Mouse (Mus musculus) myocyte (in vitro differentiated cells): Measurements from ENCODE around the gene Galc. TPM values are rescaled to one million over a fixed set of nuclear protein-coding genes. Genes with fewer than 3 reads are reported as not detected.

Source experiments
- H3K27me3 ChIP-seq: one replicate; pipeline ENCODE4 v1.6.1; 2011; ENCODE audit not compliant: control insufficient read depth, insufficient read depth, insufficient read length
- H3K36me3 ChIP-seq: one replicate; pipeline ENCODE4 v1.6.1; 2011; ENCODE audit not compliant: control insufficient read depth, insufficient read depth
- H3K4me2 ChIP-seq: one replicate; pipeline ENCODE4 v1.6.1; 2011; ENCODE audit warnings: low read depth, control low read depth
- H3K4me3 ChIP-seq: one replicate; pipeline ENCODE4 v1.5.1; 2011; ENCODE audit warnings: mild to moderate bottlenecking, control low read depth, moderate library complexity
- H3K79me2 ChIP-seq: one replicate; pipeline ENCODE4 v1.6.1; 2011; ENCODE audit not compliant: control insufficient read depth, insufficient read depth
- H3ac ChIP-seq: one replicate; pipeline ENCODE4 v1.6.1; 2011; ENCODE audit not compliant: control insufficient read depth, insufficient read length
- CEBPB ChIP-seq: IDR thresholded peaks from 2 replicates; pipeline ENCODE4 v1.6.1; 2011; ENCODE audit warnings: mild to moderate bottlenecking, moderate library complexity; ENCODE audit not compliant: poor library complexity, insufficient read depth, severe bottlenecking
- E2F4 ChIP-seq: IDR thresholded peaks from one replicate; pipeline ENCODE4 v1.6.1; 2011; ENCODE audit warnings: mild to moderate bottlenecking, control low read depth, moderate library complexity; ENCODE audit not compliant: insufficient read depth
- MAX ChIP-seq: IDR thresholded peaks from one replicate; pipeline ENCODE4 v1.6.1; 2011; ENCODE audit warnings: low read depth, mild to moderate bottlenecking, control low read depth
- MYOD1 ChIP-seq, 3 experiments: IDR thresholded peaks; one replicate each; pipeline ENCODE4 v1.6.1; 2011; ENCODE audit warnings: control low read depth in 2 of 3, low read depth in 2 of 3, mild to moderate bottlenecking in 2 of 3, moderate library complexity in 1 of 3; ENCODE audit not compliant: insufficient read length in 2 of 3, control insufficient read depth in 1 of 3
- MYOG ChIP-seq, 3 experiments: IDR thresholded peaks; one replicate each; pipeline ENCODE4 v1.6.1; 2011; ENCODE audit warnings: control low read depth in 2 of 3, low read depth in 2 of 3, mild to moderate bottlenecking in 2 of 3; ENCODE audit not compliant: insufficient read length in 2 of 3, control insufficient read depth in 1 of 3, insufficient read depth in 1 of 3
- POLR2A ChIP-seq: IDR thresholded peaks from one replicate; pipeline ENCODE4 v1.6.1; 2011; ENCODE audit warnings: low read depth, mild to moderate bottlenecking, control low read depth, moderate library complexity; ENCODE audit not compliant: insufficient read length
- POLR2AphosphoS2 ChIP-seq: IDR thresholded peaks from one replicate; pipeline ENCODE4 v1.6.1; 2011; ENCODE audit warnings: low read depth, control low read depth; ENCODE audit not compliant: insufficient read length
- REST ChIP-seq: IDR thresholded peaks from one replicate; pipeline ENCODE4 v1.6.1; 2011; ENCODE audit warnings: mild to moderate bottlenecking, control low read depth, moderate library complexity; ENCODE audit not compliant: insufficient read depth, insufficient read length
- SRF ChIP-seq: IDR thresholded peaks from one replicate; pipeline ENCODE4 v1.6.1; 2011; ENCODE audit warnings: low read depth; ENCODE audit not compliant: control insufficient read depth, insufficient read length
- TCF12 ChIP-seq: IDR thresholded peaks from one replicate; pipeline ENCODE4 v1.6.1; 2011; ENCODE audit warnings: mild to moderate bottlenecking, control low read depth; ENCODE audit not compliant: poor library complexity, insufficient read depth, severe bottlenecking
- TCF3 ChIP-seq: IDR thresholded peaks from one replicate; pipeline ENCODE4 v1.6.1; 2011; ENCODE audit warnings: low read depth, control low read depth; ENCODE audit not compliant: insufficient read length
- USF1 ChIP-seq: IDR thresholded peaks from one replicate; pipeline ENCODE4 v1.6.1; 2011; ENCODE audit warnings: low read depth, mild to moderate bottlenecking, control low read depth, moderate library complexity
- polyA plus RNA-seq: library from polyadenylated mRNA; unstranded; fragments of >200 nt; fragmentation: generic; extraction: Trizol; gene quantifications from one replicate; pipeline ENCODE4 v1.2.1, GENCODE M21; 2012; ENCODE audit warnings: missing spikeins

The Galc gene
- polyA plus RNA-seq, 1 experiment, result 6.6 TPM

- H3K79me2 ChIP-seq, result no peaks in the 10 kb centered on the region
- no peak overlapping the region for H3K4me3 ChIP-seq
- no peak overlapping the region for H3ac ChIP-seq
- H3K36me3 ChIP-seq, result no peaks in the 10 kb centered on the region
- no peaks in the 10 kb centered on the region for H3K27me3 ChIP-seq
- TF ChIP-seq MAX (no peak), CEBPB (no peak), MYOD1 (IDR thresholded peaks at IDR 0.05; ENCODE audit: control insufficient read depth in 1 of 3, insufficient read length in 2 of 3, low read depth in 2 of 3) (no peak), POLR2AphosphoS2 (no peak), POLR2A (no peak), TCF3 (no peak), SRF (no peak), E2F4 (no peak), MYOG (IDR thresholded peaks at IDR 0.05; ENCODE audit: control insufficient read depth in 1 of 3, insufficient read depth in 1 of 3, insufficient read length in 2 of 3, low read depth in 2 of 3) (no peak), USF1 (no peak), REST (no peak), TCF12 (no peak)
- H3K4me2 ChIP-seq, result no peak overlapping the region
Observed at GRCm38 (mm10) chr12:98255373-98255995, 3.8 kb downstream of the Galc start.

GRCm38 (mm10) chr12:98252417-98252816 lies 6.8 kb downstream of the Galc start:
- TF ChIP-seq USF1, result no peak
- no peak for TF ChIP-seq MYOD1 (IDR thresholded peaks at IDR 0.05; ENCODE audit: control insufficient read depth in 1 of 3, insufficient read length in 2 of 3, low read depth in 2 of 3)
- TF ChIP-seq MAX, result no peak
- Histone ChIP-seq H3K27me3 (no peaks in the 10 kb centered on the region), H3K36me3 (no peaks in the 10 kb centered on the region), H3K4me2 (no peak overlapping the region), H3ac (no peak overlapping the region), H3K79me2 (no peaks in the 10 kb centered on the region), H3K4me3 (no peak overlapping the region)

GRCm38 (mm10) chr12:98250327-98250726 lies 8.9 kb downstream of the Galc start:
- H3K79me2 ChIP-seq, result no peaks in the 10 kb centered on the region
- H3K27me3 ChIP-seq, result no peaks in the 10 kb centered on the region
- peak overlapping the region; percentile 78 for H3K4me2 ChIP-seq
- H3K36me3 ChIP-seq, result no peaks in the 10 kb centered on the region
- no peak for TF ChIP-seq POLR2AphosphoS2
- TF ChIP-seq CEBPB, result no peak
- no peak for TF ChIP-seq MAX
- TF ChIP-seq E2F4, result no peak
- TF ChIP-seq REST, result no peak
- no peak for TF ChIP-seq USF1
- TF ChIP-seq SRF, result no peak
- TF ChIP-seq MYOG (IDR thresholded peaks at IDR 0.05; ENCODE audit: control insufficient read depth in 1 of 3, insufficient read depth in 1 of 3, insufficient read length in 2 of 3, low read depth in 2 of 3), result no peak
- no peak for TF ChIP-seq TCF3
- no peak for TF ChIP-seq MYOD1 (IDR thresholded peaks at IDR 0.05; ENCODE audit: control insufficient read depth in 1 of 3, insufficient read length in 2 of 3, low read depth in 2 of 3)
- no peak for TF ChIP-seq TCF12
- TF ChIP-seq POLR2A, result no peak
- no peak overlapping the region for H3ac ChIP-seq
- no peak overlapping the region for H3K4me3 ChIP-seq

GRCm38 (mm10) chr12:98249671-98250070 lies 9.6 kb downstream of the Galc start:
- TF ChIP-seq USF1 (peak; percentile 64), SRF (no peak)
- no peak overlapping the region for H3ac ChIP-seq
- H3K79me2 ChIP-seq, result no peaks in the 10 kb centered on the region
- H3K27me3 ChIP-seq, result no peaks in the 10 kb centered on the region
- peak overlapping the region; percentile 78 for H3K4me2 ChIP-seq
- H3K4me3 ChIP-seq, result no peak overlapping the region
- H3K36me3 ChIP-seq, result no peaks in the 10 kb centered on the region

- H3K79me2 ChIP-seq, result no peaks in the 10 kb centered on the region
- no peak for TF ChIP-seq SRF
- no peak for TF ChIP-seq MAX
- no peak for TF ChIP-seq MYOD1 (IDR thresholded peaks at IDR 0.05; ENCODE audit: control insufficient read depth in 1 of 3, insufficient read length in 2 of 3, low read depth in 2 of 3)
- no peak overlapping the region for H3K4me3 ChIP-seq
- H3K4me2 ChIP-seq, result no peak overlapping the region
- H3K27me3 ChIP-seq, result no peaks in the 10 kb centered on the region
- no peak overlapping the region for H3ac ChIP-seq
- H3K36me3 ChIP-seq, result no peaks in the 10 kb centered on the region
Observed at GRCm38 (mm10) chr12:98246835-98247234, 12.4 kb downstream of the Galc start.

GRCm38 (mm10) chr12:98244865-98245264 lies 14.4 kb downstream of the Galc start:
- Histone ChIP-seq H3K36me3 (peaks cover 4% of the 10 kb centered on the region), H3ac (no peak overlapping the region), H3K4me2 (no peak overlapping the region), H3K27me3 (no peaks in the 10 kb centered on the region), H3K79me2 (no peaks in the 10 kb centered on the region), H3K4me3 (no peak overlapping the region)
- TF ChIP-seq MAX (no peak), POLR2AphosphoS2 (no peak), SRF (no peak), MYOD1 (IDR thresholded peaks at IDR 0.05; ENCODE audit: control insufficient read depth in 1 of 3, insufficient read length in 2 of 3, low read depth in 2 of 3) (no peak), TCF3 (no peak), POLR2A (no peak), TCF12 (no peak)
